Mouse (Mus musculus): ENCODE data around the gene Chrdl2.

Gene Chrdl2

DNA sequence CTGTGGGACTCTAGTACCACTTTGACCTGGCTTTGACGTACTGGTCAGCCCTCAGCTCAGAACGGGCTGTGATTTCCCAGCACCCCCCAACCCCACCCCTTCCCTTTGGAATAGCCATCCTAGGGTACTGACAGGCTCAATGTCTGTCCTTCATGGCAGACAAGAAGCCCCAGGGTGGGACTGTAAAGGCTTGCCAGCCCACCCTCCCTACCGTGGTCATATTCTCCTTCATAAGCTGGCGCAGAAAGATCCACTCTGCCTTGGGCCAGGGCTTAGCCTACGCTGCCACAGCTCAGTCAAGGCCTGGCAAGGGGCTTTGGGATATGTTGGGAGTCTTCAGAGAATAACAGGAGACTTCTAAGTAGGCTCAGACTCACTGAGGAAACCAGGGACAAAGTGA is 37.1 kb downstream of the Chrdl2 start:
- DNase-seq: no peak

DNA sequence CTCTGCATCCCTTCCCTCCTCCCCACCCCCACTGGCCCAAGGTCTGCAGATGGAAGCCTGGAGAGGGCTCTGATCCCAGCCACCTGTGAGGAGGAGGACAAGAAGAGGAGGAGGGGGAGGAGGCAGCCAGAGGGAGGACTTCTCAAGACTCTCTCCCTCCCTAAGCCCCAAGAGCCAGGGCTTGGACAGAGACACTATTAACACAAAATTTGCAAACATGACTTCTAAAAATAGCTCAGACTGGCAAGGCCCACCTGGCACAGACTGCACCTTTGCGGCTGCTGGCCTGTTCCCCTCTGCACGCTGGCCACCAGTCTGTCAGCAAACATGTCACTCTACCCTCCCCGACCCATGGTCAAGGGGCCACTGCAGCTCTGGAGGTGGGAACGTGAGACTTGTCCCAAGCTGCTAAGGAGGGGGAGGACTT is 37.6 kb downstream of the Chrdl2 start:
- DNase-seq: peak in 1 of 2 experiments; percentile 43

DNA sequence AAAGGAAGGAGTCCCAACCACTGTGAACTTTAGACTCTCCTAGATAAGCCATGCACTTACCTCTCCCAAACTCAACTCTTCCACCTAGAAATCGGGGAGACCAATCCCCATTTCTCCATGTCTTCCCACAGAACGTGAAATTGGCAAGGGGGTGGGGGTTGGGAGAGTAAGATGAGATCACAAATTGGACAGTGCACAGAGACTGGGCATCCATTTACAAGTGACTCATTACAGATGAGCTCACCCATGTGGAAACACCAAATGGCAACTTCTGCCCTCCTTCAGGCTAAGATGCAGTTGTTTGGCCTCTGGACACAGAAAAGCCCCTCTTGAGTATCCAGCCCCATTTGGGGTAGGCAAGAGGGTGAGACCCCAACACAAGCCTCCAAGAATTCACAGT is 40.5 kb downstream of the Chrdl2 start:
- DNase-seq: peak in 1 of 2 experiments; percentile 34

DNA sequence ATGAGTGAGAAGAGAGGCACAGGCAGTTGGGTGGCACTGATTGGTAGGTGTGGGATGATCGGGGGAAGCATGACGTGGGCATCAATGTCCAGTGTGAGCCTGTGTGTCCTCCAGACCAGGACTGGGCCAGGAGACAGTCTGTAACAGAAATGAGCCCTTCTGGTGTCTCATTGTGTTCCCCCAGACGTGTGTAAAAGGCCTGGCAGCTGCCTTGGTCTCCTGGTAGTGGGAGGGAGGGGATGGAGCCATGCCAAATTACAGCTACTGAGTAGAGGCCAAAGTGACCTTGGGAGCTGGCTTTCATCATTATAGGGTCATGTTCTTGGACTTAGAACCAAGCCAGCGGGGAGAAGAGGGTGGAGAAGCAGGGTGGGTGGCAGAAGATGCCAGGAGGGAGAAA is 45.9 kb downstream of the Chrdl2 start:
- DNase-seq: peak; percentile 67 to 82

DNA sequence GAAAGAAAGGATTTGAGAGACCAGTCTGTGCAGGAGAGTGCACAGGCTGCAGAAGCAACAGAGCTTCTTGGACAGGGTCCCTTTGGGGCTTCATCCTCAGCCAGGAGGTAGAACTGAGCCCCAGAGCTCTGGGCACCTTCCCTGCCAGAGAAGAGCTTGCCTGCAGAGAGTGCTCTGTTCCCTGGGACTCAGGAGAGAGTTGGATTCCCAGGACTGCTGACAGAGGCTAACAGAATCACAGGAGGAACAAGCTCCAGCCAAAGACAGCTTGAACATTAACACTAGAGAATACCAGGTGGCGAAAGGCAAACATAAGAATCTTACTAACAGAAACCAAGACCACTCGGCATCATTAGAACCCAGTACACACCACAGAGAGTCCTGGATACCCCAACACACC is 47.0 kb downstream of the Chrdl2 start:
- peak in 1 of 2 experiments; percentile 52 for DNase-seq

DNA sequence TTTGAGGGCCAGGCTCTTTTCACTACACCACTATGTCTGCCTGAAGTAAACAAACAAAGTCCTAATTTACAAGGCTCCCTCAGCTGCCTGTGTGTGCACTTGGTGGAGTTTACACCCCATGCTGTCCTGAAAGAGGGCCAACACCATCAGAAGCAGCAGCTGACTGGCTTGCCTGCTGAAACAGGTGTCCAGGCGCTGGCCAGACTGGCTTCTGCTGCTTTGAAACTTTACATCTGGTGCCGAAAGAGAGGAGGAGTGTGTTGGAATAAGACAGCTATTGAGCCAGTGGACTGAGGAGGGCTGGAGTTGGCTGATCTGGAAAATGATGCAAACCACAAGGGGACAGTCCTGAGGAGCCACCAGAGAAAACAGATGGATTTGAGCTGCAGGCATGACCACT is 68.0 kb downstream of the Chrdl2 start:
- DNase-seq: no peak

DNA sequence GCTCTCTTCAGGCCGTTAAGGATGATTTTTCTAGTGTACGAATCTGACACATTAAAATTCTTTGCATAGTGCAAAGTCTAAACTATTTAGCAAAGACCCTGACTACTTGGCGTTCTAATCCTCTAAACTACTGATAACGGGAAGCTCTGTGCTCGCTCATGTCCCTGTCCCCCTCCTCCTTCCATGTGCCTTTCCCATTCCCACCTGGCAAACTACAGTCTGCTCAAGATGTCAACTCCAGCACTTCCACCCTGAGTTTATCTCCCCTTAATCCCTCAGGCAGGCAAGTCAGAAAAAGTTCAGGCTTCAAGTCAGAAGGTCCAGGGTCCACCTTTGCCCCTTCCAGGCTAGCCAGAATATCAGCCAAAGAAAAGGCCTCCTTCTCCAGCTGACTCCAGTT is 70.3 kb downstream of the Chrdl2 start:
- peak in 1 of 2 experiments; percentile 12 for DNase-seq

DNA sequence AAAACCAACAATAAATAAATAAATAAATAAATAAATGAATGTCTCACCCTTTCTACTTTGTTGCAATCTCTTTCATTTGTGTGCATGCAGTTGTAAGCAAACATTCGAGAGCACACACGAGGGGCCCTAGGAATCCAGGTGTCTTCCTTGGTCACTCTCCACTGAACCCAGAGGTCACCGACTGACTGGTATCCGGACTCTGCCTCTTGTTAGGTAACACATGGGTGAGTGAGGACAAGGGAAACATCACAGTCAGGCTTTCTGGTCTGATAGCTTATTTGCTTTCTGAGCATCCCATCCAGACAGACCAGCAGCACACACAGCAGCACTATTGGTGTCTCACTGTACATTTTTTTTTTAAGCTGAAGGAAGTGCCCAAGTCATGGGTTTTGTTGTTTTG is 71.1 kb downstream of the Chrdl2 start:
- DNase-seq: peak; percentile 48 to 83

DNA sequence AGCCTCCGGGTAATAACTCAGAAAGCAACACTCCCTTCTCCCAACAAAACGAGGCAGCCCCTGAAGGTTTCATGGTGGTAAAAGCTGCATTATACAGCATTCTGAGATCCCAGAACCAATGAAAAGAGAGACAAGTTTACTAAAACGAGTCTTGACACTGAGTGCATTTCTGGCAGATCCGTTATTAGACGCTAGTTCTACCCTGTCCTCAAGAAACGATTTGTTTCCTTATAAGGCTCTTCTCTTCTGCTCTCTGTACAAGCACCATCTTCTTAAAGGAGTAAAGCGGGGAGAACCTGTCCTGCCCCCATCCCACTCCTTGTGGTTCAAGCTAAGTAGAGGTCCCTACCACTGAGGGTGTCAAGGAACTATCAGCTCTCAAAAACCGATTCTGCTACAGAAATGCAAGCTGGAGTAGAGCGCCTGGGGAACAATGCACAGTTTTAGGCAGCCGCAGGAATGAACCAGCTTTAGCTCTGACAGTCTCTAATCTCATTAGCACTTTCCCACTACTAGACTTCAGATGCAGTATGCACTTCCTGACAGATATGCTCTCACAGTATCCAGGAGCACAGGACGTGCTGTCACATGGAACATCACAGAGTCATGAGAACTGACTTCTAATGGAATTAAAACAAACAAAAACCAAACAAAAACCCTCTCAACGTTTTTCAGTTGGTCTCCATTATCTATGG is 74.3 kb downstream of the Chrdl2 start:
- no peak for DNase-seq

DNA sequence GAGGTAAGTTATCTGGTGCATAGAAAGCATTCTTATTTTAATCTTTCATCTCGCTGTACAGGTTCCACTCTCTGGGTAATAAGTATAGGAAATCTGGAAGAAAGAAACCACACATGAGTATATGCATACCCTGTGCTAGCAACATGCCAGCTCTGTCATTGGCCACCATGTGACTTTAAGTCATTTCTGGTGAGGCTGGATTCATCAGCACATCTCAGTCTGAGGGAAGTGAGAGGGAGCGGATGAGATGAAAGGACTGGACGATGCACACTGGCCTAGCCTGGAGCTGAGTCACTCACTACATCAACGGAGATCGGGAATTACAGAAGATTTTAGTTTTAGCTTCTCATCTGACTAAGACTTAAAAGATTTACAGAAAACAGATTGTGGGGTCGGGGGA is 76.9 kb downstream of the Chrdl2 start:
- no peak for DNase-seq

DNA sequence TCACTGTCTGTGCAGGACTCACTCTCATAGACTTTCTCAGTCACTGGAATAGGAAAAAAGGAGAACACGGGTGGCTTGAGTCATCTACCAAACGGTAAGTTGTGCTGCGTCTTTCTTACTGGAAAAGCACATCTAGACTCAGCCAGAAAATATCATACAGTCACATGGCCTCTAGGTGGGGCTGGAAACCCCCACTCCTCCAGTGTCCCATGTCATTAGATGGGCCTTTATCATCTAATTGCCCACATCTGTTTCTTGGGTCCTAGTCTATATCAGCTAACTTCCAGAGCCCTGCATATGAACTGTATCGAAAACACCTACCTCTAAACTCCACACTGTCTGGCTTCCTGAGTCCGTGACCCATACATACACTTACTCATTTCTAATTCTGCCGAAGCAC is 77.8 kb downstream of the Chrdl2 start:
- no peak for DNase-seq

Measured in kidney, postnatal 25 days (tissue).